Mouse (Mus musculus): ENCODE measurements at regions not wholly inside any gene's neighbourhood (a gene's known extent, or its start where the extent isn't known, plus 50 kb on each side); places are given as distances from the start of the nearest gene placed in this dataset.

GRCm38 (mm10) chr2:161339327-161340001, 230.6 kb upstream of the Chd6 start:
- no peak for DNase-seq

GRCm38 (mm10) chr2:161338953-161339326, 230.1 kb upstream of the Chd6 start:
- no peak for DNase-seq

- DNase-seq, result peak; percentile 47 to 64
These were observed 223.8 kb upstream of the Chd6 start for GRCm38 (mm10) chr2:161332653-161333052.

GRCm38 (mm10) chr2:161331850-161332365, 223.0 kb upstream of the Chd6 start:
- DNase-seq, result no peak

GRCm38 (mm10) chr2:161302796-161303195, 193.9 kb upstream of the Chd6 start:
- no peak for DNase-seq

GRCm38 (mm10) chr2:161268861-161269413, 160.1 kb upstream of the Chd6 start:
- no peak for DNase-seq

GRCm38 (mm10) chr2:161266476-161266875, 157.6 kb upstream of the Chd6 start:
- DNase-seq, result no peak

- DNase-seq, result peak; percentile 34 to 50
These were observed 156.3 kb upstream of the Chd6 start for GRCm38 (mm10) chr2:161265211-161265610.

- no peak for DNase-seq
These were observed 143.9 kb upstream of the Chd6 start for GRCm38 (mm10) chr2:161252761-161253160.

- DNase-seq, result no peak
These were observed 132.8 kb upstream of the Chd6 start for GRCm38 (mm10) chr2:161241665-161242064.

- no peak for DNase-seq
These were observed 128.5 kb upstream of the Chd6 start for GRCm38 (mm10) chr2:161237280-161237819.

GRCm38 (mm10) chr2:161233155-161233741, 124.4 kb upstream of the Chd6 start:
- DNase-seq, result no peak

- no peak for DNase-seq
These were observed 122.5 kb upstream of the Chd6 start for GRCm38 (mm10) chr2:161231405-161231804.

- DNase-seq, result no peak
These were observed 106.9 kb upstream of the Chd6 start for GRCm38 (mm10) chr2:161215736-161216135.

GRCm38 (mm10) chr2:161214681-161215458, 106.0 kb upstream of the Chd6 start:
- DNase-seq, result peak; percentile 86 to 89

GRCm38 (mm10) chr2:161212322-161212882, 103.5 kb upstream of the Chd6 start:
- no peak for DNase-seq

GRCm38 (mm10) chr2:161196713-161197372, 88.0 kb upstream of the Chd6 start:
- DNase-seq, result no peak

GRCm38 (mm10) chr2:161187516-161187915, 78.6 kb upstream of the Chd6 start:
- no peak for DNase-seq

- DNase-seq, result no peak
These were observed 76.2 kb upstream of the Chd6 start for GRCm38 (mm10) chr2:161185122-161185521.

GRCm38 (mm10) chr2:161177355-161178021, 68.6 kb upstream of the Chd6 start:
- DNase-seq, result peak; percentile 84 to 89

- no peak for DNase-seq
These were observed 57.8 kb upstream of the Chd6 start for GRCm38 (mm10) chr2:161166681-161167080.

GRCm38 (mm10) chr2:161165495-161165894, 56.6 kb upstream of the Chd6 start:
- no peak for DNase-seq
